Mouse (Mus musculus) stomach, postnatal 0 days (tissue): ENCODE data around the gene Slc13a3.

Source experiments
- CTCF ChIP-seq: IDR thresholded peaks from 2 replicates; pipeline ENCODE4 v1.5.1; 2016; ENCODE audit warnings: antibody characterized with exemption, low read depth, mild to moderate bottlenecking, moderate library complexity
- EP300 ChIP-seq: optimal IDR thresholded peaks from 2 replicates; pipeline ENCODE3; 2016; ENCODE audit warnings: antibody characterized with exemption

DNA sequence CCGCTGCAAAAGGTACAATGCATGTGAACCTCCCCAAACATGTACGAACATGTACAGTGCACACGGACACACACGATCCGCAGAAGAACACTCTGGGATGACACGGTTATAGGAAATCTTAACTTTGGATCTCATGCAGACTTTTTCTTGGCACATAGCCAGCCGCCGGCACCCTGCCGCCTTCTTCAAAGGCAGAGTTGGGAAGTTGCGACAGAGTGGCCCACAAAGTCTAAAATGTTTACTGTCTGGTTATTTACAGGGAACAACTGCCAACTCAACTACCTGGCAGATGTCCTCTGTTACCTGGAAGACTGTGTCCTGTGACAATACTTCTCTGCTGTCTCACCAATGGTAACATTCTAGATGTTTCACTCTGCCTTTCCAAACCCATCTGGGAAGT, 30.0 kb downstream of the Slc13a3 start:
- TF ChIP-seq CTCF (no peak), EP300 (no peak)
